Mouse (Mus musculus) MEL (cell line): ENCODE results near the gene Gm30191. TPM values are rescaled to one million over a fixed set of nuclear protein-coding genes. Genes with fewer than 3 reads are reported as not detected.

Experiments used
- DNase-seq: peaks from one replicate; pipeline ENCODE4 v3.0.0; 2011; ENCODE audit warnings: low read depth, low spot score
- H3K27ac ChIP-seq: 2 replicates; pipeline ENCODE4 v1.5.1; 2012; ENCODE audit warnings: low read depth, mild to moderate bottlenecking, control low read depth, low read length, moderate library complexity; ENCODE audit not compliant: control insufficient read depth
- H3K27me3 ChIP-seq, 2 experiments: fragments of 150-350 bp in 1 of 2; sonication (generic) in 1 of 2; 2 replicates each; pipeline ENCODE4 v1.6.1; 2012; ENCODE audit warnings: low read length in 2 of 2, mild to moderate bottlenecking in 2 of 2, improper control_type of control experiment in 1 of 2, moderate library complexity in 1 of 2; ENCODE audit not compliant: insufficient read depth in 2 of 2, control insufficient read depth in 1 of 2
- H3K36me3 ChIP-seq, 2 experiments: 2 replicates each; pipeline ENCODE4 v1.6.1; 2012 to 2014; ENCODE audit warnings: low read length in 2 of 2, improper control_type of control experiment in 1 of 2, inconsistent platforms in 1 of 2, mild to moderate bottlenecking in 1 of 2; ENCODE audit not compliant: insufficient read depth in 2 of 2, control insufficient read depth in 1 of 2
- H3K4me1 ChIP-seq, 2 experiments: fragments of 150-350 bp in 1 of 2; sonication (generic) in 1 of 2; 2 replicates each; pipeline ENCODE4 v1.6.1; 2012; ENCODE audit warnings: low read length in 2 of 2, improper control_type of control experiment in 1 of 2, mild to moderate bottlenecking in 1 of 2; ENCODE audit not compliant: insufficient read depth in 2 of 2, control insufficient read depth in 1 of 2
- H3K4me3 ChIP-seq, 2 experiments: fragments of 150-350 bp in 1 of 2; sonication (generic) in 1 of 2; 2 replicates each; pipeline ENCODE4 v1.5.1; 2012; ENCODE audit warnings: low read depth in 2 of 2, low read length in 2 of 2, mild to moderate bottlenecking in 2 of 2, moderate library complexity in 2 of 2, control low read depth in 1 of 2, improper control_type of control experiment in 1 of 2; ENCODE audit not compliant: control insufficient read depth in 1 of 2, insufficient read depth in 1 of 2
- H3K79me2 ChIP-seq: 2 replicates; pipeline ENCODE4 v1.6.1; 2012; ENCODE audit warnings: mild to moderate bottlenecking, low read length, moderate library complexity; ENCODE audit not compliant: control insufficient read depth, poor library complexity, insufficient read depth
- H3K9ac ChIP-seq: 2 replicates; pipeline ENCODE4 v1.6.1; 2012; ENCODE audit warnings: low read depth, mild to moderate bottlenecking, control low read depth, low read length, moderate library complexity; ENCODE audit not compliant: control insufficient read depth, poor library complexity, severe bottlenecking
- H3K9me3 ChIP-seq: fragments of 150-350 bp; sonication (generic); replicated peaks from 2 replicates; pipeline ENCODE4 v1.6.1; 2012; ENCODE audit warnings: mild to moderate bottlenecking, low read length, improper control_type of control experiment, moderate library complexity; ENCODE audit not compliant: insufficient read depth
- BHLHE40 ChIP-seq: IDR thresholded peaks from 2 replicates; pipeline ENCODE4 v1.6.1; 2012; ENCODE audit warnings: low read depth, mild to moderate bottlenecking, inconsistent platforms, low read length, improper control_type of control experiment, borderline replicate concordance
- CTCF ChIP-seq, 3 experiments: IDR thresholded peaks in 2 of 3; conservative IDR thresholded peaks in 1 of 3; 2 replicates each; pipeline ENCODE4 v1.5.1; 2011 to 2012; ENCODE audit warnings: low read length in 3 of 3, low read depth in 2 of 3, mild to moderate bottlenecking in 2 of 3, improper control_type of control experiment in 1 of 3, inconsistent platforms in 1 of 3, mixed read lengths in 1 of 3, moderate library complexity in 1 of 3; ENCODE audit not compliant: control insufficient read depth in 1 of 3, insufficient read depth in 1 of 3, poor library complexity in 1 of 3, severe bottlenecking in 1 of 3
- E2F4 ChIP-seq: IDR thresholded peaks from 2 replicates; pipeline ENCODE4 v1.6.1; 2011; ENCODE audit warnings: low read depth, low read length, improper control_type of control experiment, borderline replicate concordance
- ELF1 ChIP-seq: IDR thresholded peaks from 2 replicates; pipeline ENCODE4 v1.6.1; 2014; ENCODE audit warnings: low read depth, mild to moderate bottlenecking, inconsistent platforms, low read length, improper control_type of control experiment, moderate library complexity
- EP300 ChIP-seq, 2 experiments: IDR thresholded peaks; 2 replicates each; pipeline ENCODE4 v1.6.1; 2011; ENCODE audit warnings: improper control_type of control experiment in 2 of 2, low read length in 2 of 2, low read depth in 1 of 2, mild to moderate bottlenecking in 1 of 2
- ETS1 ChIP-seq: IDR thresholded peaks from 2 replicates; pipeline ENCODE4 v1.6.1; 2012; ENCODE audit warnings: low read depth, mild to moderate bottlenecking, inconsistent platforms, low read length, improper control_type of control experiment, moderate library complexity
- GABPA ChIP-seq: IDR thresholded peaks from 2 replicates; pipeline ENCODE4 v1.6.1; 2012; ENCODE audit warnings: low read depth, mild to moderate bottlenecking, inconsistent platforms, low read length, improper control_type of control experiment, moderate library complexity
- GATA1 ChIP-seq: IDR thresholded peaks from 2 replicates; pipeline ENCODE4 v1.6.1; 2011; ENCODE audit warnings: low read depth, low read length, improper control_type of control experiment
- JUND ChIP-seq: IDR thresholded peaks from 2 replicates; pipeline ENCODE4 v1.6.1; 2011; ENCODE audit warnings: low read depth, mild to moderate bottlenecking, improper control_type of control experiment, low read length
- KAT2A ChIP-seq: conservative IDR thresholded peaks from 2 replicates; pipeline ENCODE4 v1.6.1; 2012; ENCODE audit warnings: low read depth, low read length, improper control_type of control experiment, inconsistent platforms
- MAFK ChIP-seq: IDR thresholded peaks from 2 replicates; pipeline ENCODE4 v1.6.1; 2011; ENCODE audit warnings: low read depth, mild to moderate bottlenecking, low read length, improper control_type of control experiment, borderline replicate concordance
- MAX ChIP-seq: IDR thresholded peaks from 2 replicates; pipeline ENCODE4 v1.6.1; 2011; ENCODE audit warnings: low read length, improper control_type of control experiment
- MAZ ChIP-seq: IDR thresholded peaks from 2 replicates; pipeline ENCODE4 v1.6.1; 2012; ENCODE audit warnings: low read depth, mild to moderate bottlenecking, inconsistent platforms, low read length, improper control_type of control experiment
- MXI1 ChIP-seq: IDR thresholded peaks from 2 replicates; pipeline ENCODE4 v1.6.1; 2011; ENCODE audit warnings: mild to moderate bottlenecking, low read depth, low read length, improper control_type of control experiment
- MYC ChIP-seq: IDR thresholded peaks from 2 replicates; pipeline ENCODE4 v1.6.1; 2011; ENCODE audit warnings: low read depth, mild to moderate bottlenecking, low read length, improper control_type of control experiment, moderate library complexity
- NELFE ChIP-seq: IDR thresholded peaks from 2 replicates; pipeline ENCODE4 v1.6.1; 2011; ENCODE audit warnings: low read depth, low read length, improper control_type of control experiment
- NRF1 ChIP-seq: IDR thresholded peaks from 2 replicates; pipeline ENCODE4 v1.6.1; 2014; ENCODE audit warnings: low read depth, mild to moderate bottlenecking, inconsistent platforms, low read length, improper control_type of control experiment, moderate library complexity; ENCODE audit not compliant: poor library complexity, insufficient read depth, severe bottlenecking
- POLR2AphosphoS2 ChIP-seq: IDR thresholded peaks from 2 replicates; pipeline ENCODE4 v1.6.1; 2011; ENCODE audit warnings: low read length, improper control_type of control experiment
- RAD21 ChIP-seq: IDR thresholded peaks from 2 replicates; pipeline ENCODE4 v1.6.1; 2011; ENCODE audit warnings: mild to moderate bottlenecking, low read depth, low read length, improper control_type of control experiment
- TAL1 ChIP-seq: IDR thresholded peaks from 2 replicates; pipeline ENCODE4 v1.6.1; 2012; ENCODE audit warnings: mild to moderate bottlenecking, inconsistent platforms, low read length, moderate library complexity, mixed read lengths
- TBP ChIP-seq: IDR thresholded peaks from 2 replicates; pipeline ENCODE4 v1.8.0; 2011; ENCODE audit warnings: low read depth, low read length, improper control_type of control experiment
- TCF12 ChIP-seq: IDR thresholded peaks from 2 replicates; pipeline ENCODE4 v1.6.1; 2014; ENCODE audit warnings: low read depth, mild to moderate bottlenecking, inconsistent platforms, low read length, improper control_type of control experiment, moderate library complexity
- USF1 ChIP-seq: IDR thresholded peaks from 2 replicates; pipeline ENCODE4 v1.6.1; 2014; ENCODE audit warnings: low read depth, mild to moderate bottlenecking, inconsistent platforms, low read length, improper control_type of control experiment, moderate library complexity
- USF2 ChIP-seq, 2 experiments: IDR thresholded peaks; 2 replicates each; pipeline ENCODE4 v1.6.1; 2011 to 2012; ENCODE audit warnings: improper control_type of control experiment in 2 of 2, low read length in 2 of 2, borderline replicate concordance in 1 of 2, inconsistent platforms in 1 of 2, low read depth in 1 of 2, mild to moderate bottlenecking in 1 of 2; ENCODE audit not compliant: insufficient read depth in 1 of 2
- ZC3H11A ChIP-seq: IDR thresholded peaks from 2 replicates; pipeline ENCODE4 v1.6.1; 2012; ENCODE audit warnings: low read depth, mild to moderate bottlenecking, inconsistent platforms, low read length, improper control_type of control experiment
- ZMIZ1 ChIP-seq: IDR thresholded peaks from 2 replicates; pipeline ENCODE4 v1.6.1; 2012; ENCODE audit warnings: low read depth, mild to moderate bottlenecking, inconsistent platforms, low read length, improper control_type of control experiment, moderate library complexity
- polyA plus RNA-seq, 2 experiments: library from polyadenylated mRNA; stranded (reverse) in 1 of 2; unstranded in 1 of 2; fragments of >175 nt in 1 of 2; fragments of >200 nt in 1 of 2; gene quantifications; 2 replicates each; pipeline versions ENCODE4 v1.2.1 to v1.2.4; 2012; ENCODE audit warnings: low replicate concordance in 2 of 2, low read depth in 1 of 2; ENCODE audit not compliant: insufficient read length in 2 of 2, insufficient read depth in 1 of 2, missing spikeins in 1 of 2
- total RNA-seq: library from RNA; depleted of rRNA; stranded (reverse); fragments of 300-350 nt; gene quantifications from 2 replicates; pipeline ENCODE4 v1.2.3, GENCODE M21; 2012

Gene Gm30191
- total and polyA plus RNA-seq, 3 experiments = not detected

DNA sequence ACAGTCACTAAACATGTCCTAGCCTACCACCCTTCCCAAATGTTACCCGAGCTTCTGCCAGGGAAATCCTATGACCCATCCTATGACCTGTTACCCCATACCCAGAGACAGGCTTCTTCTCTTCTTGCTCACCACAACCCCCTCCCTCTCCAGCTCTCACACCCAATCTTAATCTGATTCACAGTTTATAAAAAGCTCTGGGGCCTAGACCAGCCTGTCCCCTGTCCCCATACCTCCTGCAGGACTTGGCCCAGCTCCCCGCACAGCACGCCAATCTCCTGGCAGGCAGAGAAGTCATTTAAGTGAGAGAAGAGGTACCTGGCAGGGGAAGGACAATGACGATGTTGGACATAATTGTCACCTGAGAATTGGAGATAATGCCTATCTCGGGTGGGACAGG lies 11.9 kb upstream of the Gm30191 start:
- Histone ChIP-seq H3K79me2 (no peaks in the 10 kb centered on the region), H3K27ac (no peak overlapping the region), H3K9ac (no peak overlapping the region), H3K36me3 (no peaks in the 10 kb centered on the region), H3K9me3 (no peaks in the 10 kb centered on the region), H3K27me3 (peaks cover 0 to 5% of the 10 kb centered on the region in 2 experiments; a peak in 2 of 4 replicates), H3K4me3 (no peak overlapping the region), H3K4me1 (peaks cover 0 to 2% of the 10 kb centered on the region in 2 experiments; a peak in 1 of 4 replicates)
- DNase-seq = no peak
- TF ChIP-seq JUND (no peak), ELF1 (no peak), TBP (no peak), TAL1 (no peak), NRF1 (no peak)

DNA sequence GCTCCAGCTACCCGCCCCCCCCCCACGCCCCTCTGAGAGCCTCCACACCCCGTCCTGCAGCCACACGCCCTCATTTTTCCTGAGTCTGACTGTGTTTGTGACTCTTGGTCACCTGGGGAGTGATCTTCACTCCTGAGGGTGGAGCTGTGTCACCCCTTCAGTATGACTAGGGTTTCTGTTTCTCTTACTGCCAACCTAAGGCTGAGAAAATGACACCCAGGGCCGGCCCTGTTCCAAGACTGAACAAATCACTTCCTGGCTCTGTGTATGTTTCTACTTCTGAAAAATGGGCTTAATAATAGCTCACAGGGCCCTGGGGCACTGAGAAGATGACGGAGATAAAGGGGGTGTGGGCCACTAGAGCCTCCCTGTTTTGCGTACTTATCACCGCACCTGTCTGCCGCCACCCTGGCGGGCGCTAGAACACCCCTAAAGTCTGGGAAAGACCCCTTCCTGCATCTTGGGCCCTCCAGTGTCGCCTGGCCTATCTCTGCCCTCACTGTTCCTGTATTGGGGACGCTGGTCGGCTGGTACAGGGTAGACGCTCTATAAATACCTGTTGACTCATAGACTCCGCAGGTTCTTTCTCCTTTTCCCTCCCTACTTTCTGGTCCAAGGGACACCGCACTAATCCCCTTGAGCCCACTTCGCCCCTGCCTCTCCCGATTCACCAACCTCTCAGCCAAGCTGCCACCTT lies 9.0 kb upstream of the Gm30191 start:
- H3K4me3 ChIP-seq = no peak overlapping the region

DNA sequence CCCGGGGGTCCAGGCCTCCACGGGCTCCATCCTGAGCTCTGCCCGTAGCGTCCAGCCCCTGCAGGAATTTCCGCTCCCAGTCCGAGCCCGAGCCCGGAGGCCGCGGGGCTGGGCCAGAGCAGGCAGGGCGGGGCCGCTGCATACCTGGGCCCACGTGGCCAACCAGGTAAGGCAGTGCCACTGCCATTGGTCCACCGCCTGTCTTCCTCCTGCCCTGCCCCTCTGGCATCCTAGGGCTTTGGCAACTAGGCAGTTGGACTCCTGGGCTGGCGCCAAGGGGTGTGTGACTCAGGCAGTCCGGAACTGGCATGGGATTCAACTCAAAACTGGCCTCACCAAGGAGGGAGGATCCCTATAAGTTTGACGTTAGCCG lies 8.5 kb upstream of the Gm30191 start, which contains the start of gene Cnksr1:
TSS of gene Cnksr1 (minus strand) at position 121 of the 373 bp plus-strand sequence.
- Histone ChIP-seq H3K4me3 (no peak within 1 kb of the TSS), H3K27me3 (peaks cover 0 to 5% of the 10 kb centered on the region in 2 experiments; a peak in 2 of 4 replicates), H3K9me3 (no peaks in the 10 kb centered on the region)
- no peak for TF ChIP-seq USF2 (IDR thresholded peaks at IDR 0.05; ENCODE audit: borderline replicate concordance in 1 of 2, insufficient read depth in 1 of 2, low read depth in 1 of 2, low read length in 2 of 2)
- no peak for TF ChIP-seq KAT2A
- no peak for TF ChIP-seq BHLHE40
- no peak for TF ChIP-seq MAFK
- no peak for TF ChIP-seq EP300 (IDR thresholded peaks at IDR 0.05; ENCODE audit: low read depth in 1 of 2, low read length in 2 of 2)
- TF ChIP-seq CTCF (IDR thresholded peaks at IDR 0.05 in 2 of 3, conservative IDR thresholded peaks at IDR 0.05 in 1 of 3; ENCODE audit: control insufficient read depth in 1 of 3, insufficient read depth in 1 of 3, low read depth in 2 of 3, low read length in 3 of 3, poor library complexity in 1 of 3, severe bottlenecking in 1 of 3) = no peak
- no peak for TF ChIP-seq ELF1
- no peak for TF ChIP-seq MYC
- no peak for TF ChIP-seq RAD21
- no peak for TF ChIP-seq MXI1
- no peak for TF ChIP-seq GATA1
- no peak for TF ChIP-seq TCF12
- no peak for TF ChIP-seq MAX

More for the DNA sequence above, 9.0 kb upstream of the Gm30191 start:
- Histone ChIP-seq H3K36me3 (no peaks in the 10 kb centered on the region), H3K9ac (no peak overlapping the region), H3K4me1 (peaks cover 0 to 2% of the 10 kb centered on the region in 2 experiments; a peak in 1 of 4 replicates), H3K27me3 (peaks cover 0 to 5% of the 10 kb centered on the region in 2 experiments; a peak in 2 of 4 replicates), H3K27ac (no peak overlapping the region), H3K9me3 (no peaks in the 10 kb centered on the region), H3K79me2 (no peaks in the 10 kb centered on the region)
- no peak for DNase-seq
- no peak for TF ChIP-seq MAX
- TF ChIP-seq JUND = no peak
- TF ChIP-seq USF2 (IDR thresholded peaks at IDR 0.05; ENCODE audit: borderline replicate concordance in 1 of 2, insufficient read depth in 1 of 2, low read depth in 1 of 2, low read length in 2 of 2) = no peak
- TF ChIP-seq NELFE = no peak
- TF ChIP-seq CTCF (IDR thresholded peaks at IDR 0.05 in 2 of 3, conservative IDR thresholded peaks at IDR 0.05 in 1 of 3; ENCODE audit: control insufficient read depth in 1 of 3, insufficient read depth in 1 of 3, low read depth in 2 of 3, low read length in 3 of 3, poor library complexity in 1 of 3, severe bottlenecking in 1 of 3) = no peak
- TF ChIP-seq USF1 = no peak
- TF ChIP-seq GATA1 = no peak
- no peak for TF ChIP-seq E2F4
- TF ChIP-seq BHLHE40 = no peak
- no peak for TF ChIP-seq ETS1
- TF ChIP-seq TBP = no peak
- TF ChIP-seq GABPA = no peak
- no peak for TF ChIP-seq POLR2AphosphoS2
- no peak for TF ChIP-seq MAZ
- no peak for TF ChIP-seq EP300 (IDR thresholded peaks at IDR 0.05; ENCODE audit: low read depth in 1 of 2, low read length in 2 of 2)
- TF ChIP-seq NRF1 = no peak
- TF ChIP-seq ZMIZ1 = no peak
- TF ChIP-seq ZC3H11A = no peak

More for the DNA sequence above, 8.5 kb upstream of the Gm30191 start, which contains the start of gene Cnksr1:
- no peaks in the 10 kb centered on the region for H3K36me3 ChIP-seq
- no peak within 1 kb of the TSS for H3K9ac ChIP-seq
- H3K27ac ChIP-seq = no peak within 1 kb of the TSS
- no peaks in the 10 kb centered on the region for H3K79me2 ChIP-seq
- DNase-seq = no peak
- peaks cover 0 to 2% of the 10 kb centered on the region in 2 experiments; a peak in 1 of 4 replicates for H3K4me1 ChIP-seq
